Mouse (Mus musculus) myocyte (in vitro differentiated cells): ENCODE measurements around the gene Magi3.

Experiments used
- CEBPB ChIP-seq: IDR thresholded peaks from 2 replicates; pipeline ENCODE4 v1.6.1; 2011; ENCODE audit warnings: mild to moderate bottlenecking, moderate library complexity; ENCODE audit not compliant: poor library complexity, insufficient read depth, severe bottlenecking
- MAX ChIP-seq: IDR thresholded peaks from one replicate; pipeline ENCODE4 v1.6.1; 2011; ENCODE audit warnings: low read depth, mild to moderate bottlenecking, control low read depth
- POLR2A ChIP-seq: IDR thresholded peaks from one replicate; pipeline ENCODE4 v1.6.1; 2011; ENCODE audit warnings: low read depth, mild to moderate bottlenecking, control low read depth, moderate library complexity; ENCODE audit not compliant: insufficient read length
- TCF12 ChIP-seq: IDR thresholded peaks from one replicate; pipeline ENCODE4 v1.6.1; 2011; ENCODE audit warnings: mild to moderate bottlenecking, control low read depth; ENCODE audit not compliant: poor library complexity, insufficient read depth, severe bottlenecking

DNA sequence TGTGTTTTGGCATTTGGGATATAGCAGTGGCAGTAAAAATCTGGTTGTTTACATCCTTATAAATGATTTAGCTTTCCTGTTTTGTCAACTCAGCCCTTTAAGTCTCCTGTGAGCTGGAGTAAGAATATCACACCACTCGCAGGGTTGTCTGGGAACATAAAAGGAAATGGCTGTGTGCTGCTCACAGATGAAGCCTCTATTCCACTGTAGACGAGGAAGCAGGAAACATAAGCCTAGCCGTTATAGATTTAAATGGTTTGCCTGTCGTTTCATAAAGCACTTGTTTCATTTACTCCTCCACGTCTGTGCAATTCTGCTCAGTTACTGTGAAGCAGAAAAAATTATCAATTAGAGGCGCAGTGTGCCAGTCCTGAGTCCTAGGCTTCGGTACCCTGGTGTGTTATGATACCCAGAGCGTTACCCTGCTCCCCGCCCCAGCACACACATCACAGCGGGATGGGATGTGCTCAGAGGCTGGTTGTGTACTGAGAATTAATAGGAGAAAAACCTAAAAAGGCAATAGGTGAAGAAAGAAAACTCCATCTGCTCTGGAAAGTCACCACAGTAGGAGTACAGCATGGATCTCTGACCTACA lies 17.8 kb upstream of the Magi3 start:
- TF ChIP-seq POLR2A (no peak), CEBPB (no peak), MAX (no peak), TCF12 (no peak)
